Mouse (Mus musculus): Measurements from ENCODE around the gene Slc27a1.

Slc27a1 gene

DNA sequence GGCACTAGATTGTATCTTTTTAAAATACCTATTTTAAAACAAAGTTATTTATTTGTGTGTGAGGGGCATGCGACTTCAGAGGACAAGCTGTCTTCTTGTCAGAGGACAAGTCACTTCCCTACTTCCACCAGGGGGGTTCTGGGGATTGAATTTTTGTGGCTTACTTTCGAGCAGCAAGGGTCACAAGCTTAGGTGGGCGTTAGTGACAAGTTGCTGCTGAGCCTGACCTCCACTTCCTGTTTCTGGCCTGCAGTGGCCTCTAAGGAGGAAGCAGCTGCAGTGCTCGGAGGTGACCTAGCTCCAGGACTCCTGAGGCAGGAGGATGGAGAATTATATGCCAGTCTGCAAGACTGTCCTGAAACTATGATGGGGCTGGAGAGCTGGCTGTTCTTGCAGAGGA is 44.7 kb downstream of the Slc27a1 start:
- no peak for DNase-seq (ENCODE audit: low read depth, low spot score)

DNA sequence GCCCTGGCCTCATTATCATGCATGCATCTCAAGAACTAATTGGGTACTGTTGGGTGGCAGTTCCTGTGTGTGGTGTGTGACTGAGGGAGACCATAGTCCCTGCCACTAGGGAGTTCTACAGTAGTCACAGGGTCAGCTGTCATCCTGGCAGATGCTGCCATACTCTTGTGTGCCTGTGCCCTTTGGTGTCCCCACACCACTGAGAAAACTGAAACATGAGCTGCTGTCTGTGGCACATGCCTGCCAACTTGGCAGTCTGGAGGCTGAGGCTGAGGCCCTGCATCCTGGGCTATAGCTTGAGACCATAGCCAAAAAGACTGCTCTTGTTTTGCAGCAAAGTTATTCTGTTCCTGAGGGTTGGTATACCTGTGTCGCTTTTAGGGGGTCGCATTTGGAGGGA is 51.1 kb downstream of the Slc27a1 start:
- DNase-seq (ENCODE audit: low read depth, low spot score) = no peak

DNA sequence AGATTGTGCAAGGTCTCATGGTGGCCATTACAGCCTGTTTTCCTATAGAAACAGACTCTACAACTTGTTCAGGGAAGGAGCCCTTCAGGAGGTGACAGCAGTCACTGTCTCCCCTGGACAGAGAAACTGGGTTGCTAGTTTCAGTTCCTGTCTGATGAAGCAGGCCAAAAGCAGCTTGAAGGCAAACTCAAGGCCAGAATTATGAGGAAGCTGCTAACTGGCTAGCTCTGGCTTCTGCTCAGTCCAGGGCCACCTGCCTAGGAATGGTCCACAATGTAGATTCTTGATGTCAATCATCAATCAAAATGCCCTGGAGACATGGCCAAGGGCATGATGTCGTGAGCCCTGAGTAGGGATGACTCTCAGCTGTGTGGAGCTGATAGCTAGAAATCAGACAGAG is 56.4 kb downstream of the Slc27a1 start:
- no peak for DNase-seq (ENCODE audit: low read depth, low spot score)

DNA sequence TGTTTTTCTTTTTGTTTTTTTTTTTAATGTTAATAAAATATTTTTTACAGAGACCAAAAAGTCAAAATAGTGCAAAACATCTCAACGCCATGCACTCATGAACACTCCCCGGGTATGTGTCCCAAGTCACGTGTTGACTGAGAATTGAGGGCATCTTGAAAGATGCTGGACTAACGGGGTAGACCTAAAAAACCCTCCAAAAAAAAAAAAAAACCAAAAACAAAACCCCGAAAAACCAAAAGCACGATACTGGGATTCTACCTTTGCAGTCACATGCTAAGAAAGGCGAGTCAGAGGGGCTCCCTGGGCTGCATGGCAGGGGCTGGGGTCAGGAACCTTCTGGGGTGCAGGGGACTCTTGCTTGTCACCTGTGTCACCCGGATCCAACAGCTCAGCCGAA is 58.1 kb downstream of the Slc27a1 start:
- DNase-seq (ENCODE audit: low read depth, low spot score) = no peak

DNA sequence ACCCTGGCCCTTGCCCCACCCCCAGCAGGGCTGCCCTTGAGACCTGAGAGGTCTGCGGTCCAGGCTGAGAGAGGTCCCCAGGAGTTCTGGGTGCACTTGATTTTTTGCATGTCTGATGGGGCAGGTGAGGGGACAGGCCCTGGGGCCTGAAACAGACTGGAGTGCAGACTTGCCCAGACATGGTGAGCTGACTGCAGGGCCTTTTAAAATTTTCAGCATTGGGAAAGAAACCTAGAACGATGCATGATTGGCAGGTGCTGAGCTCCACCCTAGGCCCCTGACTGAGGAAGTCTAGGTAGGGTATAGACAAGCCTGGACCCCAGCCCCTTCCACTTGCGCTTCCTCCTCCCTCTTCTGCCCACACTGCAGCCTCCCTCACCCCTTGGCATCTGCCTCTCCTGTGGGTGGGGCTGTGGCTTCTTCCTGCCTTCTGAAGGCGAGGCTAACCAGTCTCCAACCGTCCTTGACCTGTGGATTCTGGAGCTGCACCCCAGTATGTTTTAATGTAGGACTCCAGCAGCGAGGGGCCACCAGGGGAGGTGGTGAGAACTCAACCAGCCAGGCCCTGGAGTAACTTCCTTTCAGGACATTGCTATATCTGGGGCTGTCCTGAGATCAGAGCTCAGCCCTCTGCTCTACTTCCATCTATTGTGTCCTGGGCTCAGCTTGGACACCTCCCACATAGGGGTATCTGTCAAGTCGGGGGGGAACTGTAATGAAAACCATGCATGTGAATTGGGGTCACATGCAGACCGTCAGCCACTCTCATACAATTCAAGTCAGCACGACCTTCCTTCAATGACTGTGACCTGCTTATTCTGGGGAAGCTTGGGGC is 58.8 kb downstream of the Slc27a1 start:
- DNase-seq (ENCODE audit: low read depth, low spot score) = no peak

DNA sequence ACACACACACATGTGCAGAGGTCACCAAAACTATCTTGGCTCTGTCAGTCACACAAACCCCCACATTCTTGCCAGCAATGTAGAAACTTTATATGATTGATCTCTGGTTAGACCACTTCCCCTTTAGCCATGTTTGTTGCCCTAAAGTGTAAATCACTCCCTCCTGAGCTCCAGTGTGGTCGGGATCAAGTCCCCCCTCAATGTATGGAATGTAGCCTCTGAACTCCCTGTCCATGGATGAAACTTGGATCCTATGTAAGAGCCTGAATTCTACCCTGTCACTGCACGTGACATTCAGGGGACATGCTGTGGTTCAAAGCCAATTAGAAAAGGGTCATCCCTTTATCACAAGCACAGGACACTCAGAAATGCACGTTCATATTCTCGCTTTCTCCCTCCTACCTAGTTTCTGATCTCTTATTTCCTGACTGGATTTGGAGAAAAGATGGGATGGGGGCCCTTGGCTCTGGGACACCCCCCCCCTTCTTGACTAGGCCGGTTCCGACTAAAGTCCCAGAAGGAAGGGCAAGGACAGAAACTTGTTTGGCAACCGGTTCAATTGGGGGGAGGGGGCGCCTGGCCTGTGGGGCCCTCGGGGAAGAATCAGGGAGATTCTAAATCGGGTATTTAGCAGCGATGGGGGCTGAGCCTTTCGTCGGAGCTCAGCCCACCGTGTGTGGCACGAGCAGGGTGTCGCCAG is 59.9 kb downstream of the Slc27a1 start:
- no peak for DNase-seq (ENCODE audit: low read depth, low spot score)

DNA sequence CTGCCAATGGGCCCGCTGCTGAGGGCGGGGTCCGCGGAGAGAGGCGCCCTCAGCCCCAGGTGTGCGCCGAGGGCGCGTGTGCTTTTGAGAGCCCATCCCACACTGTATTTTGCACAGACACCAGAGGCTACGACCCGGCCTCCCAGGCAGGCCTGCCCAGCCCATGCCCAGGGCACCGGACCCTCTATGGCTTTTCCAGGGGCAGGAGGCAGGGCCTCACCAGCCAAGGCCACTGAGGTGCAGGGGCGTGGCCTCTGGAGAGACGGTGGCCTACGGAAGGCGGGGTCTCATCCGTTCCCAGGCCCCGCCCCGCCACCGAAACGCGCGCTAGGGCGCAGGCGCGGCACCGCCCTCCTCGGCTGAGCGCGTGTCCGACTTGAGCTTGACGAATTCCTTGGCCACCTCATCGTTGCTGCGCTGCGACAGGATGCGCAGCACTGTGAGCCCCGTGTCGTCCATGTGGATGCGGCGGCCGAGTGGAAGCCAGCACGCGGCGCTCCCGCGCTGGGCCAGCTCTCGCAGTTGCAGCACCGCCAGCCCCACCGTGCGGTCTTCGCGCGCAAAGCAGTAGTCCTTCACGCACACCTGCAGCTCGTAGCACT is 60.5 kb downstream of the Slc27a1 start:
- peak; percentile 90 for DNase-seq (ENCODE audit: low read depth, low spot score)

DNA sequence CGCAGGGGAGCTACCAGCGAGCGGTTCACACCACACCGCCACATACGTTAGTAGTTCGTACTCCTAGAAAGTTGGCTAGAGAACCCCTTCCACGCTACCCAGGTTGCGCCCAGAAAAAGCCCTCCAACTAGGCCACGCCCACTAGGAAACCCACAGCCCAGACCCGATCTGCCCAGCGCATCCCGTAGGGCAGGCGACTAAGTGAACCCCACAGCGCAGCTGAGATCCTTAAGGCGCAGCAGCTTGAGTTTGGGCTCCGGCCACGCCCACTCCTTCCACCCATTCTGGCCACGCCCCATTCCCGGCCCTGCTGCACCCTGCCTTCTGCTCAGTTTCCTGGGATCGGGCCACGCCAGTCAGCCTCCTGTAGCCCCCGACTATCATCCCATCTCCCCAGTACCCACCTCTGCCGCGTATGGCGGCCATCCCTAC is 61.1 kb downstream of the Slc27a1 start:
- DNase-seq (ENCODE audit: low read depth, low spot score) = peak; percentile 61

DNA sequence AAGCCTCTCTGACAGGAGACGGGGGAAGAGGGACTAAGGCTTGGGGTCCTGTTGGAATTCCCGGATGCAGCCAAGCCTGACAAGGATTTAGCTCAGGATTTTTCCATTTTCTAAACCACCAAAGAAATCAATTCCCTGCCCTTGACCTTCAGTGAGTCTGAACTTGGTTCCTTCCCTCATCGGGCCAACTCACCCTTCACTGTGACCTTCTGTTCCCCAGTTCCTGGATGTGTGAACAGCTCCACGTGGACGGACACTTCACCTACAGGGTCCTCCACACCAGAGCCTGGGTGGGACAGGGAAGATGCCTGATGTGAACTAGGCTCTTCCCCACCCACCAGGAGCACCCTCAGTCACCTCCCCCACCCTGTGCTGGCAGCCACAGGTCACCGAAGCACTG is 62.1 kb downstream of the Slc27a1 start:
- no peak for DNase-seq (ENCODE audit: low read depth, low spot score)

DNA sequence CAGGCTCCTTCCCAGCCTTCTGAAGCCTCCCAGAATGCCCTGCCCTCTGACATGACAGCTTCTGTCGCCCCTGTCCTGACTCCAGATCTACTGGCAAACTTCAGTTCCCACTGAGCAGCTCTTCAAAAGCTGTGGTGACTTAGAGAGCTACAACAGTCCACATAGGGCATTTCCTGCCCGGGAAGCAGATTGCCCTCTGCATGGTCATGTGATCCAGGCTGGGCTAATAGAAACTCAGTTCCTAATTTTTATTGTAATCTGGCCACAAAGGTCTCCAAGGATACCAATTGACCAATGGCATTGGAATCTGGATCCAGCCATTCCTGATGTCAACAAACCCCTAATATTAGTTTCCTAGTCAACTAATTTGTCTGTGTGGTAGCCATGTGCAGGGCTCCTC is 63.2 kb downstream of the Slc27a1 start:
- DNase-seq (ENCODE audit: low read depth, low spot score) = no peak

DNA sequence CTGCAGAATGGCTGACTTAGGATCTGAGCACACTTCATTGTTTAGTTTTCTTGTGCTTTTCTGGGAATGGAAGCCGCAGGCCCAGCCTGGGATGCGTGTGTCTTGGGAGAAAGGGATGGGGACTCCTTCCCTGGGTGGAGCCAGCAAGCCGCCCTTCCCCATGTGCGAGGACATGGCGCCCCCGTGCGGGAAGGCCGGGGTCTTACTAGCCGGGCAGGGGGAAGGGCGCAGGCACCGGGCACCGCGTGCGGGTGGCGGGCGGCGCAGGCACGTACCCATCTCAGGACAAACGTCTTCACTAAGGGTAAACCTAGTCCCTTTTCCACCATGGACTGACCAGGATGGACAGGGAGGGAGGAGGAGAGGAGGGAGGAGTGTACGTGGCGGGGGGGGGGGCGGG is 64.5 kb downstream of the Slc27a1 start:
- DNase-seq (ENCODE audit: low read depth, low spot score) = peak; percentile 72

DNA sequence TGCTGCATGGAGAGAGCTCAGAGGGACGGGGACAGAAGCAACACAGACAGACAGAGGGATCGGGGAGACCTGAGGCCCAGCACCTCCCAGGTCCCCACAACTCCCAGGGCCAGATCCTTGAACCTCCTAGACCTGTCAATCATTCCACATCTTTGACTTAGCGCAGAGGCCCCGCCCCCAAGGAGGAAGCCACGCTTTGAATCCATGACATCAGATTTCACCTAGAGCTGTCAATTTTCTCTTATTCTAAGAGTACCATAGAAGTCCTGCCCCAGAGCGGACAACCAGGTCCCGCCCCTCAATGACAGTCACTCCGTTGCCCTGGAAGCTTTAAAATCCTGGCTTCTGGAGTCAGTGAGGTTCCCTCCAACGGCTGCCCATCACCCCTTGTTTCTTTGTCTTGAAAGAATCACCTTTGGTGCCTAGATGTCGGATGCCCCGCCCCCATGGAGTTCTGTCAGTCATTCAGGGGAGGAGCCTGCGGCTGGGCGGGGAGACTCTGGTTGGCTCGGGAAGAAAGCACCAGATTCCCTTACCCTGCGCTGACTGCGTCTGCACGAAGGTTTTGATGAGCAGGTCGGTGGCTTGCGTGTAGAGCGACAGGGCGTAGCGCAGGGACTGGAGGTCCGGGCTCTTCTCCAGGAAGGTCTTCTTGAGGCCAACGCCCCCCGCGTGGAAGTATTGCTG is 65.4 kb downstream of the Slc27a1 start:
- DNase-seq (ENCODE audit: low read depth, low spot score) = peak; percentile 84
